Comparison of ENCODE assay signal across 9 mouse cellular contexts in genomic region chr4:129272756-129273046, GRCm38 (mm10). TPM values are rescaled to one million over a fixed set of nuclear protein-coding genes. Genes with fewer than 3 reads are reported as not detected.
DNase-seq lines count a peak whose midpoint lies in the region; ATAC-seq and TF ChIP-seq lines count a peak whose summit lies in the region.
"Had no signal": no experiment of that assay in that cellular context is flagged by ENCODE, and none has a peak within 500 bp of the region (broad histone marks: within the 10 kb centered on the region; RNA-seq: fewer than 3 reads in every experiment).

No protein-coding gene starts in this region.

- TF ChIP-seq POLR2A in testis, adult 2 months (IDR thresholded peaks at IDR 0.05; ENCODE audit: control insufficient read depth, low read depth, low read length): no peak

- peak; percentile 37 for ATAC-seq in heart, postnatal 0 days (ENCODE audit: insufficient read depth, low read depth)
- ATAC-seq in lung, embryonic 14.5 days (ENCODE audit: insufficient read depth): peak; percentile 57

- H3K36me3 ChIP-seq in testis, adult 2 months (ENCODE audit: control insufficient read depth, insufficient read depth, low read length): no peaks in the 10 kb centered on the region
- H3K36me3 ChIP-seq in heart, postnatal 0 days (replicated peaks; ENCODE audit: control insufficient read depth, insufficient read depth, low read length): no peaks in the 10 kb centered on the region
- H3K36me3 ChIP-seq in lung, embryonic 14.5 days (ENCODE audit: insufficient read depth): no peaks in the 10 kb centered on the region
- H3K36me3 ChIP-seq: limb, embryonic 12.5 days had no signal

- no peak overlapping the region for H3K27ac ChIP-seq in testis, adult 2 months (ENCODE audit: control insufficient read depth, insufficient read depth, low read depth, low read length)
- no peak overlapping the region for H3K27ac ChIP-seq in heart, postnatal 0 days (ENCODE audit: low read depth)
- peak overlapping the region; percentile 30; the same call in 1 of the 2 replicates for H3K27ac ChIP-seq in lung, embryonic 14.5 days (ENCODE audit: low read depth)
- H3K27ac ChIP-seq: limb, embryonic 12.5 days had no signal

- H3K4me2 ChIP-seq in heart, postnatal 0 days (ENCODE audit: low read depth, low read length): 0 out of 2 replicates have a peak overlapping the region, but pooled peaks have one; percentile 6
- peak overlapping the region; percentile 44 for H3K4me2 ChIP-seq in lung, embryonic 14.5 days
- H3K4me2 ChIP-seq: limb, embryonic 12.5 days had no signal

- WGBS in heart, postnatal 0 days: 17% methylated on average over 5 of the region's 5 CpGs
- 37% methylated on average over 5 of the region's 5 CpGs for WGBS in lung, embryonic 14.5 days

- no peak overlapping the region for H3K4me3 ChIP-seq in testis, adult 2 months (ENCODE audit: control insufficient read depth, low read depth, low read length)
- no peak overlapping the region for H3K4me3 ChIP-seq in heart, postnatal 0 days (ENCODE audit: low read depth, low read length)
- no peak overlapping the region for H3K4me3 ChIP-seq in lung, embryonic 14.5 days (ENCODE audit: low read depth, low read length)
- H3K4me3 ChIP-seq: limb, embryonic 12.5 days had no signal

- no peak overlapping the region for H3K9ac ChIP-seq in heart, postnatal 0 days (replicated peaks; ENCODE audit: low read depth, low read length)
- no peak overlapping the region for H3K9ac ChIP-seq in lung, embryonic 14.5 days
- H3K9ac ChIP-seq: limb, embryonic 12.5 days had no signal

- H3K4me1 ChIP-seq in testis, adult 2 months (ENCODE audit: control insufficient read depth, insufficient read depth, low read length): peaks cover 2% of the 10 kb centered on the region; the same call in 1 of the 2 replicates
- peaks cover 3% of the 10 kb centered on the region; the same call in 1 of the 2 replicates for H3K4me1 ChIP-seq in heart, postnatal 0 days (ENCODE audit: control insufficient read depth, insufficient read depth)
- H3K4me1 ChIP-seq in lung, embryonic 14.5 days (ENCODE audit: insufficient read depth): no peaks in the 10 kb centered on the region

- 0 out of 2 replicates have a peak, but pooled peaks have one; percentile 2 for TF ChIP-seq CTCF in testis, adult 2 months (IDR thresholded peaks at IDR 0.05; ENCODE audit: control insufficient read depth, insufficient read depth, insufficient replicate concordance, low read depth, low read length)
- peak; percentile 55 for TF ChIP-seq CTCF in heart, postnatal 0 days (IDR thresholded peaks at IDR 0.05; ENCODE audit: low read depth)
- TF ChIP-seq CTCF in lung, embryonic 14.5 days (IDR thresholded peaks at IDR 0.05; ENCODE audit: low read depth): peak; percentile 60

- no peaks in the 10 kb centered on the region for H3K27me3 ChIP-seq in testis, adult 2 months (ENCODE audit: control insufficient read depth, insufficient read depth, low read length)
- 0 out of 2 replicates have a peak, but pooled peaks cover 9% of the 10 kb centered on the region for H3K27me3 ChIP-seq in heart, postnatal 0 days (ENCODE audit: control insufficient read depth, insufficient read depth, low read length)
- H3K27me3 ChIP-seq in lung, embryonic 14.5 days (ENCODE audit: insufficient read depth, low read length): no peaks in the 10 kb centered on the region
- H3K27me3 ChIP-seq: limb, embryonic 12.5 days had no signal

- no peak for TF ChIP-seq EP300 in heart, postnatal 0 days (IDR thresholded peaks at IDR 0.05; ENCODE audit: low read depth)

- no peaks in the 10 kb centered on the region for H3K9me3 ChIP-seq in heart, postnatal 0 days (replicated peaks; ENCODE audit: control insufficient read depth, low read length)
- H3K9me3 ChIP-seq in lung, embryonic 14.5 days (ENCODE audit: low read depth, low read length): no peaks in the 10 kb centered on the region
- H3K9me3 ChIP-seq: limb, embryonic 12.5 days had no signal

- peak; percentile 72 to 83 for DNase-seq in adrenal gland, adult (ENCODE audit: inconsistent age in 2 of 2, low spot score in 1 of 2)
- DNase-seq in adrenal gland, postnatal 4 days (ENCODE audit: low spot score in 2 of 2): no peak
- no peak for DNase-seq in testis, postnatal 14 days (ENCODE audit: low spot score)
- DNase-seq in heart, postnatal 0 days (ENCODE audit: low spot score): peak; percentile 45
- DNase-seq in lung, embryonic 14.5 days: peak; percentile 87
- DNase-seq in urinary bladder, postnatal 25 days (ENCODE audit: low spot score): peak; percentile 69
- no peak for DNase-seq in frontal cortex, postnatal 25 days (ENCODE audit: low spot score in 2 of 2)

RNA-seq across cellular contexts. Expression of gene C77080, which starts 11.5 kb away (rescaled TPM):
- total RNA-seq in adrenal gland, postnatal 4 days (2021): 10 to 100 TPM; 15.7 to 21.0 TPM
- 1.4 and 2.5 TPM in 2 replicates for polyA plus RNA-seq in testis, adult 2 months (2012; rRNA removed)
- total RNA-seq in heart, postnatal 0 days (2014; rRNA removed; ENCODE audit: low replicate concordance): 7.8 and 9.0 TPM in 2 replicates
- 0.77 and 0.78 TPM in 2 replicates for polyA plus RNA-seq in heart, postnatal 0 days (2015; fragmentation: Nextera tagmentation; extraction: Ambion mirVana)
- polyA plus RNA-seq in lung, embryonic 14.5 days (2014; fragmentation: Nextera tagmentation; extraction: Ambion mirVana): 2.8 and 3.2 TPM in 2 replicates

RNA-seq across cellular contexts. Expression of gene Sync, which starts 14.7 kb away (rescaled TPM):
- 1 to 10 TPM; 3.8 to 4.4 TPM for total RNA-seq in adrenal gland, postnatal 4 days (2021)
- polyA plus RNA-seq in testis, adult 2 months (2012; rRNA removed): 0.36 and 0.40 TPM in 2 replicates
- total RNA-seq in heart, postnatal 0 days (2014; rRNA removed; ENCODE audit: low replicate concordance): 1.4 and 1.9 TPM in 2 replicates
- 3.4 and 3.8 TPM in 2 replicates for polyA plus RNA-seq in heart, postnatal 0 days (2015; fragmentation: Nextera tagmentation; extraction: Ambion mirVana)
- polyA plus RNA-seq in lung, embryonic 14.5 days (2014; fragmentation: Nextera tagmentation; extraction: Ambion mirVana): 0.33 and 0.54 TPM in 2 replicates

Comparison
In these comparisons a context has a peak if more than half of its experiments do, and no peak if none do; other contexts are left out.
1. DNase-seq: peak in adrenal gland, adult (2 of 2), heart, postnatal 0 days (single experiment), lung, embryonic 14.5 days (single experiment) and urinary bladder, postnatal 25 days (single experiment); none in adrenal gland, postnatal 4 days (0 of 2), testis, postnatal 14 days (single experiment) and frontal cortex, postnatal 25 days (0 of 2).
2. CTCF ChIP-seq: peak in every context shown above with its lines; median percentile 60 in lung, embryonic 14.5 days; 55 in heart, postnatal 0 days; 2 in testis, adult 2 months.